Mouse (Mus musculus): ENCODE data around the gene Olfr288. TPM values are rescaled to one million over a fixed set of nuclear protein-coding genes. Genes with fewer than 3 reads are reported as not detected.

Gene Olfr288
- total and polyA plus RNA-seq, 2 experiments from 2014 or later: not detected

GRCm38 (mm10) chr15:98181132-98181711, 14.1 kb downstream of the Olfr288 start:
- peak; percentile 92 for TF ChIP-seq CTCF (IDR thresholded peaks at IDR 0.05)
- 0 out of 2 replicates have a peak overlapping the region, but pooled peaks have one; percentile 9 for H3K9ac ChIP-seq (replicated peaks; ENCODE audit: low read length, poor library complexity, severe bottlenecking)
- 0 out of 2 replicates have a peak, but pooled peaks cover 3% of the 10 kb centered on the region for H3K4me1 ChIP-seq (ENCODE audit: insufficient read depth, low read length)
- H3K4me3 ChIP-seq (ENCODE audit: low read depth, low read length): peak overlapping the region; percentile 40
- no peaks in the 10 kb centered on the region for H3K27me3 ChIP-seq (ENCODE audit: insufficient read depth, low read length)
- H3K9me3 ChIP-seq (ENCODE audit: low read length): no peaks in the 10 kb centered on the region
- peak overlapping the region; percentile 55 for H3K27ac ChIP-seq (ENCODE audit: low read depth, low read length)
- peak overlapping the region; percentile 56 for H3K4me2 ChIP-seq (ENCODE audit: low read depth, low read length, poor library complexity, severe bottlenecking)
- WGBS: under 1% methylated on average over 30 of the region's 30 CpGs
- no peaks in the 10 kb centered on the region for H3K36me3 ChIP-seq (ENCODE audit: insufficient read depth, low read length)
- ATAC-seq (ENCODE audit: low FRiP score) (peak; percentile 97), DNase-seq (ENCODE audit: low spot score) (peak; percentile 95)

- 3% methylated on average over 26 of the region's 26 CpGs for WGBS
Measured at GRCm38 (mm10) chr15:98180567-98181131, 14.7 kb downstream of the Olfr288 start.

GRCm38 (mm10) chr15:98177320-98177719, 18.0 kb downstream of the Olfr288 start:
- ATAC-seq (ENCODE audit: low FRiP score) (no peak), DNase-seq (ENCODE audit: low spot score) (no peak)
- no peak overlapping the region for H3K4me3 ChIP-seq (ENCODE audit: low read depth, low read length)
- no peaks in the 10 kb centered on the region for H3K36me3 ChIP-seq (ENCODE audit: insufficient read depth, low read length)
- H3K9me3 ChIP-seq (ENCODE audit: low read length): no peaks in the 10 kb centered on the region
- H3K4me1 ChIP-seq (ENCODE audit: insufficient read depth, low read length): 0 out of 2 replicates have a peak, but pooled peaks cover 3% of the 10 kb centered on the region
- no peak overlapping the region for H3K9ac ChIP-seq (replicated peaks; ENCODE audit: low read length, poor library complexity, severe bottlenecking)
- H3K27me3 ChIP-seq (ENCODE audit: insufficient read depth, low read length): no peaks in the 10 kb centered on the region
- no peak overlapping the region for H3K4me2 ChIP-seq (ENCODE audit: low read depth, low read length, poor library complexity, severe bottlenecking)
- 84% methylated on average over 3 of the region's 3 CpGs for WGBS
- TF ChIP-seq CTCF (IDR thresholded peaks at IDR 0.05): no peak
- H3K27ac ChIP-seq (ENCODE audit: low read depth, low read length): no peak overlapping the region

More at GRCm38 (mm10) chr15:98180567-98181131, 14.7 kb downstream of the Olfr288 start:
- ATAC-seq (ENCODE audit: low FRiP score) (no peak), DNase-seq (ENCODE audit: low spot score) (no peak)
- 0 out of 2 replicates have a peak overlapping the region, but pooled peaks have one; percentile 9 for H3K9ac ChIP-seq (replicated peaks; ENCODE audit: low read length, poor library complexity, severe bottlenecking)
- peak overlapping the region; percentile 55 for H3K27ac ChIP-seq (ENCODE audit: low read depth, low read length)
- no peak for TF ChIP-seq CTCF (IDR thresholded peaks at IDR 0.05)
- peak overlapping the region; percentile 56 for H3K4me2 ChIP-seq (ENCODE audit: low read depth, low read length, poor library complexity, severe bottlenecking)
- no peaks in the 10 kb centered on the region for H3K36me3 ChIP-seq (ENCODE audit: insufficient read depth, low read length)
- peak overlapping the region; percentile 40 for H3K4me3 ChIP-seq (ENCODE audit: low read depth, low read length)
- H3K4me1 ChIP-seq (ENCODE audit: insufficient read depth, low read length): 0 out of 2 replicates have a peak, but pooled peaks cover 3% of the 10 kb centered on the region
- H3K27me3 ChIP-seq (ENCODE audit: insufficient read depth, low read length): no peaks in the 10 kb centered on the region
- no peaks in the 10 kb centered on the region for H3K9me3 ChIP-seq (ENCODE audit: low read length)

GRCm38 (mm10) chr15:98173821-98174220, 21.5 kb downstream of the Olfr288 start:
- Histone ChIP-seq H3K27me3 (ENCODE audit: insufficient read depth, low read length) (no peaks in the 10 kb centered on the region), H3K27ac (ENCODE audit: low read depth, low read length) (no peak overlapping the region), H3K4me1 (ENCODE audit: insufficient read depth, low read length) (0 out of 2 replicates have a peak, but pooled peaks cover 7% of the 10 kb centered on the region), H3K9ac (replicated peaks; ENCODE audit: low read length, poor library complexity, severe bottlenecking) (no peak overlapping the region), H3K9me3 (ENCODE audit: low read length) (no peaks in the 10 kb centered on the region), H3K4me3 (ENCODE audit: low read depth, low read length) (no peak overlapping the region), H3K4me2 (ENCODE audit: low read depth, low read length, poor library complexity, severe bottlenecking) (no peak overlapping the region), H3K36me3 (ENCODE audit: insufficient read depth, low read length) (no peaks in the 10 kb centered on the region)
- peak; percentile 84 for TF ChIP-seq CTCF (IDR thresholded peaks at IDR 0.05)
- 26% methylated on average over 8 of the region's 8 CpGs for WGBS
- no peak for ATAC-seq (ENCODE audit: low FRiP score)
- peak; percentile 88 for DNase-seq (ENCODE audit: low spot score)

GRCm38 (mm10) chr15:98172113-98172512, 23.2 kb downstream of the Olfr288 start:
- Histone ChIP-seq H3K36me3 (ENCODE audit: insufficient read depth, low read length) (no peaks in the 10 kb centered on the region), H3K9me3 (ENCODE audit: low read length) (no peaks in the 10 kb centered on the region), H3K9ac (replicated peaks; ENCODE audit: low read length, poor library complexity, severe bottlenecking) (no peak overlapping the region), H3K4me1 (ENCODE audit: insufficient read depth, low read length) (0 out of 2 replicates have a peak, but pooled peaks cover 7% of the 10 kb centered on the region), H3K27me3 (ENCODE audit: insufficient read depth, low read length) (no peaks in the 10 kb centered on the region), H3K4me2 (ENCODE audit: low read depth, low read length, poor library complexity, severe bottlenecking) (peak overlapping the region; percentile 22; the same call in 1 of the 2 replicates), H3K4me3 (ENCODE audit: low read depth, low read length) (no peak overlapping the region), H3K27ac (ENCODE audit: low read depth, low read length) (no peak overlapping the region)
- 74% methylated on average over 5 of the region's 5 CpGs for WGBS
- TF ChIP-seq CTCF (IDR thresholded peaks at IDR 0.05): no peak
- DNase-seq (ENCODE audit: low spot score): no peak
- no peak for ATAC-seq (ENCODE audit: low FRiP score)

- ATAC-seq (ENCODE audit: low FRiP score) (no peak), DNase-seq (ENCODE audit: low spot score) (no peak)
- H3K27me3 ChIP-seq (ENCODE audit: insufficient read depth, low read length): no peaks in the 10 kb centered on the region
- H3K4me1 ChIP-seq (ENCODE audit: insufficient read depth, low read length): 0 out of 2 replicates have a peak, but pooled peaks cover 11% of the 10 kb centered on the region
- no peak overlapping the region; the same call in 1 of the 2 replicates for H3K9ac ChIP-seq (replicated peaks; ENCODE audit: low read length, poor library complexity, severe bottlenecking)
- H3K27ac ChIP-seq (ENCODE audit: low read depth, low read length): no peak overlapping the region
- H3K9me3 ChIP-seq (ENCODE audit: low read length): no peaks in the 10 kb centered on the region
- WGBS: 78% methylated on average over 9 of the region's 9 CpGs
- no peaks in the 10 kb centered on the region for H3K36me3 ChIP-seq (ENCODE audit: insufficient read depth, low read length)
- TF ChIP-seq CTCF (IDR thresholded peaks at IDR 0.05): no peak
- H3K4me2 ChIP-seq (ENCODE audit: low read depth, low read length, poor library complexity, severe bottlenecking): peak overlapping the region; percentile 84
- peak overlapping the region; percentile 66 for H3K4me3 ChIP-seq (ENCODE audit: low read depth, low read length)
Measured at GRCm38 (mm10) chr15:98170917-98171316, 24.4 kb downstream of the Olfr288 start.
